Mouse (Mus musculus) ES-E14 (cell line): ENCODE data around the gene Phc1. TPM values are rescaled to one million over a fixed set of nuclear protein-coding genes. Genes with fewer than 3 reads are reported as not detected.
"Not testable (repeated sequence)": the region's sequence is repeated elsewhere in the genome, so short reads cannot be mapped to it uniquely, and the experiment has no call there.

Experiments used
- DNase-seq: peaks from one replicate; pipeline ENCODE4 v3.0.0-alpha.2; 2013; ENCODE audit warnings: low read depth, low spot score
- H3K27ac ChIP-seq: 2 replicates; pipeline ENCODE4 v1.5.1; 2012; ENCODE audit warnings: low read depth, mild to moderate bottlenecking, low read length, moderate library complexity, mixed read lengths; ENCODE audit not compliant: poor library complexity, insufficient read depth, severe bottlenecking
- H3K36me3 ChIP-seq: 2 replicates; pipeline ENCODE4 v1.6.1; 2012; ENCODE audit warnings: mild to moderate bottlenecking, low read length, moderate library complexity, mixed read lengths; ENCODE audit not compliant: control insufficient read depth, poor library complexity, insufficient read depth, severe bottlenecking
- H3K4me1 ChIP-seq, 2 experiments: fragments of 150-350 bp in 1 of 2; sonication (generic) in 1 of 2; 2 replicates each; pipeline ENCODE4 v1.6.1; 2012; ENCODE audit warnings: low read length in 2 of 2, mild to moderate bottlenecking in 1 of 2, mixed read lengths in 1 of 2; ENCODE audit not compliant: control insufficient read depth in 2 of 2, insufficient read depth in 2 of 2, poor library complexity in 1 of 2
- H3K4me3 ChIP-seq, 2 experiments: fragments of 150-350 bp in 1 of 2; sonication (generic) in 1 of 2; 2 replicates each; pipeline ENCODE4 v1.5.1; 2012; ENCODE audit warnings: low read length in 2 of 2, low read depth in 1 of 2, mild to moderate bottlenecking in 1 of 2, mixed read lengths in 1 of 2; ENCODE audit not compliant: insufficient read depth in 1 of 2, poor library complexity in 1 of 2, severe bottlenecking in 1 of 2
- H3K9ac ChIP-seq: 2 replicates; pipeline ENCODE4 v1.6.1; 2012; ENCODE audit warnings: low read depth, mild to moderate bottlenecking, low read length, mixed read lengths; ENCODE audit not compliant: poor library complexity, insufficient read depth, severe bottlenecking
- H3K9me3 ChIP-seq: fragments of 150-350 bp; sonication (generic); 2 replicates; pipeline ENCODE4 v1.6.1; 2012; ENCODE audit warnings: low read depth, mild to moderate bottlenecking, low read length; ENCODE audit not compliant: control insufficient read depth, insufficient read depth
- CHD2 ChIP-seq: IDR thresholded peaks from 2 replicates; pipeline ENCODE4 v1.6.1; 2014; ENCODE audit warnings: mild to moderate bottlenecking, low read depth, low read length, inconsistent platforms
- HCFC1 ChIP-seq: IDR thresholded peaks from 2 replicates; pipeline ENCODE4 v1.6.1; 2012; ENCODE audit warnings: low read length, inconsistent platforms, borderline replicate concordance; ENCODE audit not compliant: insufficient read depth
- MAFK ChIP-seq: IDR thresholded peaks from 2 replicates; pipeline ENCODE4 v1.6.1; 2014; ENCODE audit warnings: mild to moderate bottlenecking, low read depth, low read length, inconsistent platforms; ENCODE audit not compliant: insufficient read depth
- ZC3H11A ChIP-seq: IDR thresholded peaks from 2 replicates; pipeline ENCODE4 v1.6.1; 2012; ENCODE audit warnings: low read depth, mild to moderate bottlenecking, inconsistent platforms, low read length, borderline replicate concordance
- ZNF384 ChIP-seq: IDR thresholded peaks from 2 replicates; pipeline ENCODE4 v1.6.1; 2012; ENCODE audit warnings: low read depth, low read length, inconsistent platforms
- in situ Hi-C, 2 experiments: fragments of 600-800 bp; cut with MboI; formaldehyde crosslinking; loops; one replicate each; pipeline ENCODE4 v1.15.1; 2025; ENCODE audit warnings: low sequenced_read_pairs in 2 of 2, inconsistent platforms in 1 of 2; ENCODE audit not compliant: unreplicated experiment in 2 of 2
- total RNA-seq: library from RNA; depleted of rRNA; stranded (reverse); fragments of 300-350 nt; gene quantifications from 2 replicates; pipeline ENCODE4 v1.2.3, GENCODE M21; 2012; rRNA removed

The Phc1 gene
- 169 and 238 TPM in 2 replicates for total RNA-seq

- Histone ChIP-seq H3K4me1 (peaks cover 5 to 14% of the 10 kb centered on the region in 2 experiments), H3K27ac (peak within 1 kb of the TSS; percentile 100), H3K9ac (peak within 1 kb of the TSS; percentile 97), H3K36me3 (peaks cover 8% of the 10 kb centered on the region), H3K9me3 (no peaks in the 10 kb centered on the region), H3K4me3 (peak within 1 kb of the TSS; percentile 77 to 96)
- TF ChIP-seq MAFK (0 out of 2 replicates have a peak, but pooled peaks have one; percentile 20), ZNF384 (peak; percentile 99), CHD2 (0 out of 2 replicates have a peak, but pooled peaks have one; percentile 30), ZC3H11A (no peak), HCFC1 (0 out of 2 replicates have a peak, but pooled peaks have one; percentile 12)
- DNase-seq: peak; percentile 95
- in situ Hi-C loops: loop anchor here in 1 of 2 experiments (25.0 kb wide), 1 partner anchor 397 kb away; no protein-coding TSS in a partner anchor
Measured at GRCm38 (mm10) chr6:122340349-122341000, at the start of gene Phc1. TSS of gene Phc1 (minus strand) at chr6:122340561.

- H3K36me3 ChIP-seq, H3K4me3 ChIP-seq, H3K27ac ChIP-seq, DNase-seq, H3K9ac ChIP-seq, in situ Hi-C loops, H3K9me3 ChIP-seq: not testable (repeated sequence)
- peaks cover 4 to 18% of the 10 kb centered on the region in 2 experiments; a peak in 3 of 4 replicates for H3K4me1 ChIP-seq
Measured at GRCm38 (mm10) chr6:122389986-122390385, 49.6 kb upstream of the Phc1 start.

GRCm38 (mm10) chr6:122387177-122388028 lies 47.0 kb upstream of the Phc1 start:
- in situ Hi-C loops, DNase-seq, H3K9me3 ChIP-seq: not testable (repeated sequence)

GRCm38 (mm10) chr6:122385724-122386123 lies 45.4 kb upstream of the Phc1 start:
- peaks cover 0 to 2% of the 10 kb centered on the region in 2 experiments; a peak in 2 of 4 replicates for H3K4me1 ChIP-seq
- H3K4me3 ChIP-seq: no peak overlapping the region
- TF ChIP-seq ZNF384 (no peak), HCFC1 (no peak), MAFK (no peak), ZC3H11A (no peak), CHD2 (no peak)
- H3K27ac ChIP-seq: no peak overlapping the region
- DNase-seq: no peak
- no peaks in the 10 kb centered on the region for H3K9me3 ChIP-seq
- in situ Hi-C loops: no loop called here
- H3K9ac ChIP-seq: no peak overlapping the region
- H3K36me3 ChIP-seq: no peaks in the 10 kb centered on the region

More at GRCm38 (mm10) chr6:122387177-122388028, 47.0 kb upstream of the Phc1 start:
- H3K4me3 ChIP-seq, H3K27ac ChIP-seq, H3K4me1 ChIP-seq, H3K9ac ChIP-seq, H3K36me3 ChIP-seq: not testable (repeated sequence)
